Mouse (Mus musculus): ENCODE measurements around the gene Tnni3k.

GRCm38 (mm10) chr3:154915566-154915965 is 139.6 kb downstream of the Tnni3k start:
- TF ChIP-seq POLR2A (IDR thresholded peaks at IDR 0.05; ENCODE audit: insufficient read length, low read depth) (no peak), MAX (IDR thresholded peaks at IDR 0.05; ENCODE audit: low read depth) (no peak), USF1 (IDR thresholded peaks at IDR 0.05; ENCODE audit: low read depth) (no peak), E2F4 (IDR thresholded peaks at IDR 0.05; ENCODE audit: insufficient read depth) (no peak), POLR2AphosphoS2 (IDR thresholded peaks at IDR 0.05; ENCODE audit: insufficient read length, low read depth) (no peak)

Data from myocyte (in vitro differentiated cells).